Mouse (Mus musculus) hindlimb bud, embryonic 11.5 days (tissue): ENCODE data around the gene Tent2.

Experiments used
- DNase-seq: peaks from one replicate; pipeline ENCODE4 v3.0.0-alpha.2; 2012; ENCODE audit warnings: low read depth, low spot score; ENCODE audit errors: extremely low spot score

Gene Tent2

GRCm38 (mm10) chr13:93143819-93144283 lies 48.3 kb downstream of the Tent2 start:
- DNase-seq = no peak

- DNase-seq = no peak
Measured at GRCm38 (mm10) chr13:93141184-93141583, 51.0 kb downstream of the Tent2 start.

- no peak for DNase-seq
Measured at GRCm38 (mm10) chr13:93138059-93138458, 54.1 kb downstream of the Tent2 start.

DNA sequence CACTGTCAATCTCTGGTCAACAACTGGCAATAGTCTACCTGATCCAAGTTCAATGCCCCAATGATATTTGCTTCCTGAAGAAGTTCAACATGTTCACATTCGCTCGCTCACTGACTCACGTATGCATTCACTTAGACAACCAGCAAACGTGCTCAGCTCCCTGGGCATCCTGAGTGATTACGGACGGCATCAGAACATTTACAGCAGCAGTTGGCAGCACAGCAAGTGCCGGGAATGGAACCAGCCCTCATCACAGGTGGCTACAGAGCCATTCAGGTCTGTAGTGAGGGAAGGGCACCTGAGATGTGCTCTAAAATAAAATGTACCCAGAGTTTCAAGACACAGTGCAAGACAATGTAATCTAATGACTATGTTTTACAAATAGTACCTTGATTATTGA lies 55.1 kb downstream of the Tent2 start:
- DNase-seq = no peak

DNA sequence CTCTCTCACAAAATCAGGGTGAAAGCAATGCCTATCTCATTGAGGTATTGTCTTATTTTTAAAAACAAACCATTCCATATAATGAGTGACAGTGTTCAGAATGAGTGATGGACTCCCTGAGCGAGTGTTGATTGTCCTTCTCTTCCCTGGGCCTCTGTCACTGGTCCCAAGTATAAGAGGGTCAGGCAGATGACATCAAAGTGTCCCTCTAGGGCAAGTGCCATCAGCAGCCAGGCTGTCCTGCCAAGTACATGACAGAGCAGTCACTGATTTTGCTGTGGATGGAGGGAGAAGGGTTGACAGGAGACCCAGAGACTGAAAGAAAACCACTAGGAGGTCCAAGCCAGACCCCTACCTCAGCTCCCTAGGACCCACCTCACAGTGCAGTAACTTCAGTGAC lies 55.9 kb downstream of the Tent2 start:
- no peak for DNase-seq

GRCm38 (mm10) chr13:93135501-93135900 lies 56.7 kb downstream of the Tent2 start:
- no peak for DNase-seq

DNA sequence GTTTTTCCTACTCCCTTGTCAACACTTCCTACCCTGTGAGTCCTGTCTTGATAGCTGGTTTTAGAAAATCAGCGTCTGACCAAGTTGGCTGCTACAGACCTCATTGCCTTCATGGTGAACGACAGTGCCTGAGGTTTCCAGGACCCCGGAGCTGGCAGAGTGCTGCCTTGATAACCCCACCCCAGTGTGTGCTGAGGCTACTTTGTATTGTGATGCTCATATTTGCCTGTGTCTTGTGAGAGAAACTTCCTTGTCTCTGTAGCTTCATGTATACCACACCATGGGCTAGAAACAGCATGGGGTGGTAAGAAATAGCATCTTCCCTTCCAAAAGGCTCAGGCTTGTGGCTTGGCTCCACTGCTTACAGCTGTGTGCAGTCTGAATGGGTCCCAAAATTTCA lies 61.5 kb downstream of the Tent2 start:
- DNase-seq = no peak

DNA sequence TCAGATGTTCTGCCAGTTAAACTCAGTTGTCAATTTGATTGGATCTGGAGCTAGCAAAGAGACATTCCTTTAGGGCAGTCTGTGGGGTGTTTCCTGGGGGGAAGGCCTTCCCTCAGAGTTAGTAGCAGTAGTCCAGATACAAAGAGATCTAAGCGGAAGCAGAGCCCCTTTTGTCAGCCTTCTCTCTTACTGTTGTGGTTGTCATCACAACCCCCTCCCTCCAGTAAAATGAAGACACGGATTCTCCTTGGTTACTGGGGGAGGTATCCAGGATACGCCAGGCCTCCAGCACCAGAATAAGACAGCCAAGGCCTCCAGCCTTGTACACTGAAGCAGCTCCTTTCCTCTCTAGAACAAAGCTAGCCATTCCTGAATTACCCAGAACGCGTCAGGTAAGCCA lies 63.2 kb downstream of the Tent2 start:
- DNase-seq = no peak

DNA sequence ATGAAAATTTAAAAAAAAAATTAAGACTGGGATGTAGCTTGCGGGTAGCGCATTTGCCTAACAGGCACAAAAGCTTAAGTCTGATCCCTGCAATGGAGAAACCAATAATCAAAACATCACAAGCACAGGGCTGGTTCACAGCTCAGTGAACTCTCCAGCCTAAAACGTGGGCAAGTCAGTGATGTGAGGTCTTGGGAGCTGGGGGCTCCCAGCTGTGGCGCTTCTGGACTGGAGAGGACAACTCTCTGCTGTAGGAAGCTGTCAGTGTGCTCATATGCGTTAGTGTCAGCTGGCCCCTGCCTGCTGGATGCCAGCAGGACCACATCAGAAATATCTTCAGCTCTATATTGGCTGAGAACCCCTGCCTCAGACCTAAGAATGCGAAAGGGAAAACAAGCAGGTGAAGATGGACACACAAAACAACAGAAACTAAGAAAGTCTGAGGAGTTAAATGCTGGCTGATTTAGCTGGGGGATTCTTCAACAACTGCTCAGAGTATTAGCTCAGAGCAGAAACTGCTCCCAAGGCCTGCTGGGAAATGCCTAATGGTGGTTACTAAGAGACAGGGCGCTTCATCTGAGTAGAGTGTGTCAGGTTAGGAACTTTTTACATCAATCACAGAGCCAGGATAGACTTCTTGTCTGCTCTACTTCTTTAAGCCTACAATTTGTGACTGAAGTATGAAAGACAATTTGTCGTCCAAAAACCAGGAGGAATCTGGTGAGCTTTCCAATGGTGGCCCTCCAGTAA lies 63.9 kb downstream of the Tent2 start:
- DNase-seq = no peak

GRCm38 (mm10) chr13:93122321-93122720 lies 69.9 kb downstream of the Tent2 start:
- no peak for DNase-seq

GRCm38 (mm10) chr13:93117241-93117640 lies 74.9 kb downstream of the Tent2 start:
- no peak for DNase-seq

DNA sequence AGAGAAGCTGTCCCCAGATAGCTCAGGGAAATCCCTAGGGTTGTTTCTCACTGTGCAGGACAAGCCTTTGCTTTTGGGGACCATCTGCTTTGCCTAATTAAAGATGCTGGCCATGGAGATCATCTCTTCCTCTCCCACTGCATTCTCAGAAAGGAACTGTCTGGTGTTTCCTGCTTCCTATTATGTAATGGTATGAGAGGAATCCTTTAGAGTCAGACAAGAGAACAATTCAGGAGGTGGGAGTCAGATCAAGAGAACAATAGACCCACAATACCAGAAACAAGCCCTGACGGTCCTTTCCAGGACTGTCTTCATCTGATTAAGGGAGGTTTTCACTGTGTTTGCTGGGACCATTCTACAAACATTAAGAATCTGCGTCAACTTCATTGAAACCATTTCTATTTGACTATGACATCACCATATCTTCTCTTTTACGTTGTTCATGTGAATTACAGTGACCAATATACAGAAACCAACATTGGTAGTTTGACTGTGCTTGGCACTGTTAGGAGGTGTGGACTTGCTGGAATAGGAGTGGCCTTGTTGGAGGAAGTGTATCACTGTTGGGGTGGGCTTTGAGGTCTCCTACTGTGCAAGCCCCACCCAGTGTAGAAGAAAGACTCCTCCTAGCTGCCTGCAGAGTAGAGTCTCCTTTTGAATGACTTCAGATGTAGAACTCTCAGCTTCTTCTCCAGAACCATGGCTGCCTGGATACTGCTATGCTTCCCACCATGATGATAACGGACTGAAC lies 89.7 kb downstream of the Tent2 start:
- DNase-seq = no peak

- DNase-seq = no peak
Measured at GRCm38 (mm10) chr13:93098596-93098995, 93.6 kb downstream of the Tent2 start.

GRCm38 (mm10) chr13:93096643-93097042 lies 95.5 kb downstream of the Tent2 start:
- no peak for DNase-seq
